Mouse (Mus musculus) thymus, postnatal 0 days (tissue): ENCODE data around the gene I830077J02Rik. TPM values are rescaled to one million over a fixed set of nuclear protein-coding genes. Genes with fewer than 3 reads are reported as not detected.

Experiments used
- DNase-seq: peaks from one replicate; pipeline ENCODE4 v3.0.0-alpha.2; 2015; ENCODE audit warnings: low spot score
- polyA plus RNA-seq: library from polyadenylated mRNA; unstranded; fragments of >200 nt; fragmentation: Nextera tagmentation; extraction: Ambion mirVana; gene quantifications from 2 replicates; pipeline ENCODE4 v1.2.1, GENCODE M21; 2015

Gene I830077J02Rik
- 3.7 and 3.9 TPM in 2 replicates for polyA plus RNA-seq

- peak; percentile 37 for DNase-seq
Observed at GRCm38 (mm10) chr3:105932240-105933071, at the start of gene I830077J02Rik. I830077J02Rik (minus strand) TSS chr3:105932664.

DNA sequence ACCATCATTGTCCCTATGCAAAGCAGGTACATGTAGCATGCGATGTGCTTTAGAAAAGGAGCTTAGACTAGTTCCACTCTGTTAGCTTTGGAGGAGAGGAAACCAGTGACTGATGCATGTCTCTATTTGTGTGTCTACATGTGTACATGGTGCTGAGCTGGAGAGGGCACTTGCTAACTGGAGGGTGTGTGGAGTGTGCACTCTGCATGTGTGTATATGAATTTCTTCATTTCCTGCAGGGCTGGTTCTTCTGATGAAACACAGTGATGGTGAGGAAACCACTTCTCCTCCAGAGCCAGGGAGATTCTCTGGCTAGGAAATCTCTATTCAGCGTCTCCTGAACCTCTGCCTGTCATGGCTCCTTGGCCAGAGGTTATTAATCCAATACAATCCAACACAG, 41.7 kb upstream of the I830077J02Rik start:
- no peak for DNase-seq

GRCm38 (mm10) chr3:105973411-105973810, 40.9 kb upstream of the I830077J02Rik start, which contains the start of gene Ovgp1:
Ovgp1 (plus strand) TSS chr3:105973711.
- DNase-seq, result no peak

- no peak for DNase-seq
Observed at GRCm38 (mm10) chr3:105971831-105972446, 39.5 kb upstream of the I830077J02Rik start.

DNA sequence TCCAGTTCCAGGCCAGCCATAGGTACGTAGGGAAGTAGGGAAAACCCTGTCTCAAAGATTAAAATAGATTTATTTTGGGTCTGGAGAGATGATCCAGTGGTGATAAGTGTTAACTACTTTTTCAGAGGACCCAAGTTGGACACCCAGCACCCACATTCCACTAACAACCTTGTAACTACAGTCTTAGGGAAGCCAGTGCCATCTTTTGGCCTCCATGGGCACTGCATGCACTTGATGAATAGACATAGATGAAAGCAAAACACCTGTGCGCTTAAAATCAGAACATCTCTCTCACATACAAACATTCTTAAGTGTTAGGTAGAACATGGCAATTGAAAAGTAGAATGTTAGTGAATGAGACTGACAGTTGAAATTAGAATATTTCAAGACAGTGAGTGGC, 28.2 kb upstream of the I830077J02Rik start:
- DNase-seq, result no peak

DNA sequence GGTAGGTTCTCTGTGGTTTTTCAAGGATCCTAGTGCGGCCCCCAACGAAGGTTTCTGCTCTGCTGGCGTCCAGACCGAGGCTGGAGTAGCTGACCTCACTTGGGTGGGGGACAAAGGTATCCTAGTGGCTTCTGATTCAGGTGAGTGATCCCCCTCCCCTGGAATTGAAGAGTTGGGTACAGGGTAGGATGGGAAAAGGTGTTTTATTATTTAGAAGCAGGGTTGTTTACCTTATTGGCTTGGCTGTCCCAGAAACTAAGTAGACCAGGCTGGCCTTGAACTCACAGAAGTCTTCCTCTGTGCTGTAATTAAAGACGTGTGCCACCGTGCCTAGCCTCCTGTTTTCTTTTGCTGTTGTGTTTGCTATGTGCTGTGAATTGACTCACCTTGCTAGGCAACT, 27.5 kb upstream of the I830077J02Rik start, which contains the start of gene Atp5f1:
Gene Atp5f1 (minus strand): TSS at position 101 of the 400 bp plus-strand sequence.
- DNase-seq, result no peak

- no peak for DNase-seq
Observed at GRCm38 (mm10) chr3:105959585-105959984, 27.1 kb upstream of the I830077J02Rik start.

GRCm38 (mm10) chr3:105958974-105959580, 26.6 kb upstream of the I830077J02Rik start, which contains the start of gene Wdr77:
Wdr77 (plus strand) TSS chr3:105959369.
- peak; percentile 100 for DNase-seq

- no peak for DNase-seq
Observed at GRCm38 (mm10) chr3:105958204-105958603, 25.7 kb upstream of the I830077J02Rik start.

- DNase-seq, result no peak
Observed at GRCm38 (mm10) chr3:105957235-105957634, 24.8 kb upstream of the I830077J02Rik start.

GRCm38 (mm10) chr3:105951348-105951747, 18.9 kb upstream of the I830077J02Rik start:
- DNase-seq, result no peak

DNA sequence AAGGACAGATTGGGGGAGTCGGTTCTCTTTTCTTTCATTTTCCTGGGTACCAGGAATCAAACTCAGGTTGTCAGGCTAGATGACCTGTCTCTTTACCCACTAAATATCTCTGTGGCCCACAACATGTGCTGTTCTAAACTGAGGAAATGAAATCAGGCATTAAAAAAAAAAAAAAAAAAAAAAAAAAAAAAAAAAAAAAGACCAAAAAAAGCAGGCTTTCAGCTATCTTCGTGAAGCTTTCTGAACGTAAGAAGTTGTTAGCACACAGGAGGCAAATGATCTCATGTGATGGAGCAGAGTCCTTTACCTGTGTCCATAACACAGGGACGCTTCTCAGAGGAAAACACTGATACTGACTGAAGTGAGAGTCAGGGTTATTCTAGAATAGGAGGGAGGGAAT, 3.6 kb upstream of the I830077J02Rik start:
- no peak for DNase-seq

- no peak for DNase-seq
Observed at GRCm38 (mm10) chr3:105935033-105935432, 2.6 kb upstream of the I830077J02Rik start.

DNA sequence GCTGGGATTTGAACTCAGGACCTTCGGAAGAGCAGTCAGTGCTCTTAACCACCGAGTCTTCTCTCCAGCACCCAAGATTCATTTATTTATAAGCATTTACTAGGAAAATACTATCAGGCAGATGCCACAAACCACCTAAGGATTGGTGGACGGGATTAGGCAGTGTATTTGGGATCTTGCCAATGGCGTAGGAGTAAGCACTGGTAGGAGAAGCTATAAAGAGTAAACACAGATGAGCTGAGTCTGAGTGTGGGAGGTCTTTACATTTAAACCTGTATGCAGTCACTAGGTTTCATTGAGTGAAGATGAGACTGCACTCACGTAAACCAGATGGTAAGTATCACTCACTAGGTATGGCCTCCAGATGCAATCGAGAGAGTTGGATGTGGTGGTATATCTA, 1.5 kb upstream of the I830077J02Rik start:
- no peak for DNase-seq

GRCm38 (mm10) chr3:105931095-105931494, 1.4 kb downstream of the I830077J02Rik start:
- no peak for DNase-seq

- DNase-seq, result peak; percentile 69
Observed at GRCm38 (mm10) chr3:105929821-105930220, 2.6 kb downstream of the I830077J02Rik start.

DNA sequence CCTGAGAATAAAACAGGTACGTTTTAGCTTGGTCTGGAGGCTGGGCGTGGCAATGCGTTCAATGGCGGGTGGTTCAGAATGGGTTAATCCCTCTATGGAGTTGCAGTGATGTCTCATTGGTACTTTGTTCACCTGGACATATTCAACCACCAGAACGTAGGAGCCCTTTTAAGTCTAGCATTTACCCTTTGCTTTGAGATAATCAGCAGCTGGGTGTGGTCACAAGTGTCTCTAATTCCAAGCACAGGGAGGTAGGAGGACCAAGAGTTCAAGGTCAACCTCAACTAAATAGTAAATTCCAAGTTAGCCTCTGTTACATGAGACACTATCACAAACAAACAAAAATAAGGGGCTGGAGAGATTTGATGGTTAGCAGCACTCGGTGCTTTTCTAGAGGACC, 3.7 kb downstream of the I830077J02Rik start:
- no peak for DNase-seq

DNA sequence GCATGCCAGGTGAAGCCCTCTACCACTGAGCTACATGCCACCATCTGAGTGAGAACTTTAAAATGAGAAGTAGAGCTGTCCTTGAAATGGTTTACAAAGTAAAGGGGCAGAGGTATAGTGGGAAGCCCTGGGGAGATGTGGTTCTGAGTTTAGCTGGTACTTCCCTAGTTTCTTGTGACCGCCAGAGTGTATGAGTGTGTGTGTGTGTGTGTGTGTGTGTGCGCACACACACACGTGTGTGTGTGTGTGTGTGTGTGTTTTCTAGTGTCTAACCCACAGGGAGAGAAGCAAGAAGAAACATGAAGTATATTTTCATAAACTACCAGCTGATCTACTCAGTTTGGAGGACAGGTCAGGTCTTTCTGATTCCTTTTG, 4.3 kb downstream of the I830077J02Rik start:
- DNase-seq, result no peak

- DNase-seq, result no peak
Observed at GRCm38 (mm10) chr3:105927561-105928194, 4.8 kb downstream of the I830077J02Rik start.

- DNase-seq, result no peak
Observed at GRCm38 (mm10) chr3:105924616-105925015, 7.8 kb downstream of the I830077J02Rik start.

DNA sequence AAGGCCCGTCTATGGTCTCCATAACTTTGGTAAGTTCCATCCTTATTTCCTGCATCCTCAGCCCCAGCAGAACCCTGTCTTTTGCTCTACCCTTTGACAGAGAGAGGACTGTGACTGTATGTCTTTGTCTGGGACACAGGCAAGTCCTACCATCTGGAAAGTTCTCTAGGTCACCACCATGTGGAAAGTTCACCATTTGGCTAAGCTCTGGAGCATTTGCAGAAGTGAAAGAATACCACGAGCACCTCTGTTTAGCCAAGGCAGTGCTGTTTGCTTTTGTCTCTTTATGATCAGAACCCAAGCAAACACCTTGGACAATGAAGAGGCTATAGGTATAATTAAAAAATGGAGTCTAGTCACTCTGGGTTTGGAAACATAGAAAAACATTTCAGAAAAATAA, 10.5 kb downstream of the I830077J02Rik start:
- DNase-seq, result no peak
